12 mouse cellular contexts compared by ENCODE assay signal in the genomic region with DNA sequence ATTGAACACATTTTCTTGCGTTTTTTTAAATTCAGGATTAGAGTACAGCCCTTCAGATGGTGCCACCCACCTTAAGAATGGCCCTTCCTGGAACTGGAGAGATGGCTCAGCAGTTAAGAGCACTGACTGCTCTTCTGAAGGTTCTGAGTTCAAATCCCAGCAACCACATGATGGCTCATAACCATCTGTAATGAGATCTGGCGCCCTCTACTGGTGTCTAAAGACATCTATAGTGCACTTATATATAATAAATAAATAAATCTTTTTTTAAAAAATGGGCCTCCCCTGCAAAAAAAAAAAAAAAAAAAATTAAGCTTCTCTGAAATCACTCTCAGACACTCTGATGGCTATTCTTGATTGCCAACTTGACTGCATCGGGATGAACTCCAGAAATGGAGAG. TPM values are rescaled to one million over a fixed set of nuclear protein-coding genes. Genes with fewer than 3 reads are reported as not detected.
DNase-seq lines count a peak whose midpoint lies in the region; ATAC-seq and TF ChIP-seq lines count a peak whose summit lies in the region.
"Had no signal": no experiment of that assay in that cellular context is flagged by ENCODE, and none has a peak within 500 bp of the region (broad histone marks: within the 10 kb centered on the region; RNA-seq: fewer than 3 reads in every experiment).

No protein-coding gene starts in this region.

- in situ Hi-C loops in CH12.LX (cut with MboI; ENCODE audit: low pct_ligation_motif_present, low pct_unique_long_range_greater_than_20kb, low sequenced_read_pairs), result loop anchor here (10.0 to 25.0 kb wide), 2 partner anchors 223 to 429 kb away; partner anchors contain the start of gene Clec4g

- dilution Hi-C loops in CH12.LX (cut with MboI; ENCODE audit: extremely low pct_ligation_motif_present, extremely low pct_unique_long_range_greater_than_20kb, low sequenced_read_pairs), result no loop called here

- no peaks in the 10 kb centered on the region for H3K36me3 ChIP-seq in limb, embryonic 14.5 days (ENCODE audit: control insufficient read depth, insufficient read depth, low read length)
- no peaks in the 10 kb centered on the region for H3K36me3 ChIP-seq in limb, embryonic 10.5 days
- no peaks in the 10 kb centered on the region for H3K36me3 ChIP-seq in CH12.LX (replicated peaks in 1 of 2; ENCODE audit: control insufficient read depth in 1 of 2, insufficient read depth in 1 of 2, low read length in 1 of 2)

- ATAC-seq in limb, embryonic 14.5 days (ENCODE audit: low FRiP score, low read depth), result no peak
- ATAC-seq in megakaryocyte-erythroid progenitor cell, adult 5-6 weeks (replicated peaks; ENCODE audit: low FRiP score, low TSS enrichment, poor library complexity, severe bottlenecking), result no peak
- ATAC-seq: forebrain, embryonic 16.5 days had no signal

- H3K79me2 ChIP-seq in CH12.LX (replicated peaks; ENCODE audit: control insufficient read depth, extremely low read depth, insufficient read depth, poor library complexity, severe bottlenecking), result no peaks in the 10 kb centered on the region

- H3K4me1 ChIP-seq in limb, embryonic 14.5 days (ENCODE audit: control insufficient read depth, insufficient read depth, low read length), result no peaks in the 10 kb centered on the region
- H3K4me1 ChIP-seq in limb, embryonic 10.5 days, result no peaks in the 10 kb centered on the region
- H3K4me1 ChIP-seq in CH12.LX (ENCODE audit: control insufficient read depth in 1 of 2, insufficient read depth in 2 of 2), result peaks cover 0 to 2% of the 10 kb centered on the region in 2 experiments; a peak in 1 of 4 replicates

- no peak overlapping the region for H3K4me3 ChIP-seq in limb, embryonic 14.5 days (replicated peaks; ENCODE audit: low read length)
- H3K4me3 ChIP-seq in limb, embryonic 10.5 days, result no peak overlapping the region
- H3K4me3 ChIP-seq in CH12.LX (replicated peaks in 1 of 3; ENCODE audit: low read depth in 2 of 3, low read length in 2 of 3, poor library complexity in 1 of 3), result no peak overlapping the region

- no peak overlapping the region for H3K9ac ChIP-seq in limb, embryonic 14.5 days (ENCODE audit: low read depth, low read length, severe bottlenecking)
- H3K9ac ChIP-seq in CH12.LX (ENCODE audit: insufficient read depth, low read depth), result no peak overlapping the region

- DNase-seq in limb, embryonic 14.5 days (ENCODE audit: low spot score), result peak; percentile 25
- no peak for DNase-seq in limb, embryonic 10.5 days (ENCODE audit: low spot score)
- peak; percentile 29 to 31 for DNase-seq in B cell, adult 2 months
- DNase-seq in CH12.LX (ENCODE audit: extremely low read depth), result peak; percentile 19
- DNase-seq in c-Kit-positive CD71-positive TER-119-positive erythroid progenitor cells, embryonic 14.5 days (ENCODE audit: low spot score), result peak; percentile 23
- DNase-seq in spleen, postnatal 14 days (ENCODE audit: low spot score in 2 of 2), result no peak
- DNase-seq: adrenal gland, adult 8-10 months; kidney, adult 18-20 months had no signal

- no peak for TF ChIP-seq POLR2A in limb, embryonic 14.5 days (IDR thresholded peaks at IDR 0.05; ENCODE audit: borderline replicate concordance, extremely low read depth, insufficient read depth, insufficient read length)
- no peak for TF ChIP-seq POLR2A in CH12.LX (IDR thresholded peaks at IDR 0.05; ENCODE audit: low read depth, low read length)

- H3K9me3 ChIP-seq in limb, embryonic 14.5 days (ENCODE audit: control insufficient read depth, low read length), result no peaks in the 10 kb centered on the region
- H3K9me3 ChIP-seq in limb, embryonic 10.5 days (replicated peaks), result no peaks in the 10 kb centered on the region
- H3K9me3 ChIP-seq in CH12.LX (replicated peaks; ENCODE audit: low read length), result peaks cover 2% of the 10 kb centered on the region

- peak; percentile 27 to 28; a peak in 2 of 4 replicates for TF ChIP-seq CTCF in CH12.LX (conservative IDR thresholded peaks at IDR 0.05 in 1 of 2, IDR thresholded peaks at IDR 0.05 in 1 of 2; ENCODE audit: low read depth in 2 of 2, low read length in 2 of 2)

- WGBS in limb, embryonic 14.5 days, result 65% methylated on average over 3 of the region's 3 CpGs
- WGBS in limb, embryonic 10.5 days, result 61% methylated on average over 3 of the region's 3 CpGs

- no peak for TF ChIP-seq RAD21 in CH12.LX (IDR thresholded peaks at IDR 0.05; ENCODE audit: low read depth, low read length)

- no peak overlapping the region for H3K27ac ChIP-seq in limb, embryonic 14.5 days (replicated peaks; ENCODE audit: low read depth, low read length)
- no peak overlapping the region for H3K27ac ChIP-seq in limb, embryonic 10.5 days
- no peak overlapping the region for H3K27ac ChIP-seq in CH12.LX (ENCODE audit: insufficient read depth, low read depth)

- no peak for TF ChIP-seq EP300 in CH12.LX (IDR thresholded peaks at IDR 0.05; ENCODE audit: low read length)

- H3K27me3 ChIP-seq in limb, embryonic 14.5 days (ENCODE audit: control insufficient read depth, insufficient read depth, low read length), result no peaks in the 10 kb centered on the region
- H3K27me3 ChIP-seq in limb, embryonic 10.5 days (ENCODE audit: low read depth, poor library complexity, severe bottlenecking), result 0 out of 2 replicates have a peak, but pooled peaks cover 5% of the 10 kb centered on the region
- peaks cover 54% of the 10 kb centered on the region for H3K27me3 ChIP-seq in CH12.LX (replicated peaks)

- no peak overlapping the region for H3K4me2 ChIP-seq in limb, embryonic 14.5 days (replicated peaks; ENCODE audit: low read depth, low read length, severe bottlenecking)
- H3K4me2 ChIP-seq in CH12.LX (ENCODE audit: insufficient read depth, low read depth, poor library complexity, severe bottlenecking), result no peak overlapping the region

TF ChIP-seq in CH12.LX, 34 proteins besides CTCF, POLR2A, EP300 and RAD21:
- TF ChIP-seq IRF4 (IDR thresholded peaks at IDR 0.05; ENCODE audit: low read depth, low read length) (no peak), E2F4 (IDR thresholded peaks at IDR 0.05; ENCODE audit: insufficient replicate concordance, low read depth, low read length) (no peak), ZC3H11A (IDR thresholded peaks at IDR 0.05; ENCODE audit: low read depth, low read length) (no peak), MAFK (IDR thresholded peaks at IDR 0.05; ENCODE audit: insufficient replicate concordance, low read length) (no peak), SMC3 (IDR thresholded peaks at IDR 0.05; ENCODE audit: low read depth, low read length) (no peak), PAX5 (IDR thresholded peaks at IDR 0.05; ENCODE audit: low read length) (no peak), RCOR1 (conservative IDR thresholded peaks at IDR 0.05; ENCODE audit: low read depth, low read length) (no peak), USF1 (IDR thresholded peaks at IDR 0.05; ENCODE audit: low read depth, low read length) (no peak), BHLHE40 (IDR thresholded peaks at IDR 0.05; ENCODE audit: low read depth, low read length) (no peak), MYC (IDR thresholded peaks at IDR 0.05; ENCODE audit: low read depth, low read length) (no peak), USF2 (conservative IDR thresholded peaks at IDR 0.05; ENCODE audit: low read depth, low read length) (no peak), MEF2A (IDR thresholded peaks at IDR 0.05; ENCODE audit: borderline replicate concordance, low read depth, low read length) (no peak), JUN (IDR thresholded peaks at IDR 0.05; ENCODE audit: insufficient read depth, low read depth, low read length) (no peak), SIN3A (IDR thresholded peaks at IDR 0.05; ENCODE audit: low read length) (no peak), NRF1 (IDR thresholded peaks at IDR 0.05; ENCODE audit: low read depth, low read length) (no peak), MAZ (IDR thresholded peaks at IDR 0.05; ENCODE audit: low read depth, low read length) (no peak), TCF12 (IDR thresholded peaks at IDR 0.05; ENCODE audit: low read depth, low read length) (no peak), UBTF (IDR thresholded peaks at IDR 0.05; ENCODE audit: low read depth, low read length) (no peak)

RNA-seq across cellular contexts. Expression of gene Cd209g, which starts 7.8 kb away (rescaled TPM):
- polyA plus RNA-seq in limb, embryonic 14.5 days (2012; rRNA removed), result not detected in 2 replicates
- polyA plus RNA-seq in limb, embryonic 14.5 days (2014; fragmentation: Nextera tagmentation; extraction: Ambion mirVana), result not detected in 2 replicates
- not detected in 2 replicates for polyA plus RNA-seq in limb, embryonic 10.5 days (2016; fragmentation: Nextera tagmentation; extraction: Ambion mirVana)
- total RNA-seq in CH12.LX (2012; rRNA removed) (not detected in 2 replicates), CH12.LX (2014; rRNA removed) (not detected in 2 replicates)
- polyA plus RNA-seq in CH12.LX (2012; ENCODE audit: insufficient read length, low read depth), result not detected in 2 replicates
- total RNA-seq in megakaryocyte-erythroid progenitor cell, adult 5-6 weeks (2014; fragmentation: Nextera tagmentation), result not detected in 2 replicates
- total RNA-seq in megakaryocyte-erythroid progenitor cell, adult 5-6 weeks (2017), result not detected in 2 replicates
- total RNA-seq: common myeloid progenitor, adult 5-6 weeks had no signal
- polyA plus RNA-seq: forebrain, embryonic 16.5 days; neural tube, embryonic 14.5 days had no signal

RNA-seq across cellular contexts. Expression of gene Evi5l, which starts 24.6 kb away (rescaled TPM):
- 35.9 and 44.4 TPM in 2 replicates for polyA plus RNA-seq in limb, embryonic 14.5 days (2012; rRNA removed)
- 24.6 and 29.7 TPM in 2 replicates for polyA plus RNA-seq in limb, embryonic 14.5 days (2014; fragmentation: Nextera tagmentation; extraction: Ambion mirVana)
- polyA plus RNA-seq in limb, embryonic 10.5 days (2016; fragmentation: Nextera tagmentation; extraction: Ambion mirVana), result 14.4 and 25.5 TPM in 2 replicates
- total RNA-seq in CH12.LX (2012; rRNA removed) (4.6 and 6.6 TPM in 2 replicates), CH12.LX (2014; rRNA removed) (1.4 and 2.2 TPM in 2 replicates)
- 2.8 and 3.6 TPM in 2 replicates for polyA plus RNA-seq in CH12.LX (2012; ENCODE audit: insufficient read length, low read depth)
- total RNA-seq in megakaryocyte-erythroid progenitor cell, adult 5-6 weeks (2014; fragmentation: Nextera tagmentation), result 5.0 and 9.1 TPM in 2 replicates
- total RNA-seq in megakaryocyte-erythroid progenitor cell, adult 5-6 weeks (2017), result 7.4 and 9.7 TPM in 2 replicates

RNA-seq across cellular contexts. Expression of gene Cd209f, which starts 36.1 kb away (rescaled TPM):
- polyA plus RNA-seq in limb, embryonic 14.5 days (2012; rRNA removed), result 0.09 TPM in 1 of 2 replicates, not detected in the other
- not detected in 2 replicates for polyA plus RNA-seq in limb, embryonic 14.5 days (2014; fragmentation: Nextera tagmentation; extraction: Ambion mirVana)
- polyA plus RNA-seq in limb, embryonic 10.5 days (2016; fragmentation: Nextera tagmentation; extraction: Ambion mirVana), result not detected in 2 replicates
- total RNA-seq in CH12.LX (2012; rRNA removed), result not detected in 2 replicates
- not detected in 2 replicates for total RNA-seq in CH12.LX (2014; rRNA removed)
- not detected in 2 replicates for polyA plus RNA-seq in CH12.LX (2012; ENCODE audit: insufficient read length, low read depth)
- total RNA-seq in megakaryocyte-erythroid progenitor cell, adult 5-6 weeks (2014; fragmentation: Nextera tagmentation), result not detected in 2 replicates
- total RNA-seq in megakaryocyte-erythroid progenitor cell, adult 5-6 weeks (2017), result not detected in 2 replicates
- total RNA-seq: common myeloid progenitor, adult 5-6 weeks had no signal
- polyA plus RNA-seq: forebrain, embryonic 16.5 days; neural tube, embryonic 14.5 days had no signal

Comparison
In these comparisons a context has a peak if more than half of its experiments do, and no peak if none do; other contexts are left out.
1. DNase-seq: peak in limb, embryonic 14.5 days (single experiment), B cell, adult 2 months (2 of 2), CH12.LX (single experiment) and c-Kit-positive CD71-positive TER-119-positive erythroid progenitor cells, embryonic 14.5 days (single experiment); none in limb, embryonic 10.5 days (single experiment) and spleen, postnatal 14 days (0 of 2).